Mouse (Mus musculus) embryonic fibroblast, embryonic 13.5 days (primary cell): ENCODE measurements around the gene Spryd4.

ENCODE experiments used
- CTCF ChIP-seq: IDR thresholded peaks from 2 replicates; pipeline ENCODE4 v1.5.1; 2011; ENCODE audit warnings: mild to moderate bottlenecking, control low read depth, low read length, moderate library complexity, borderline replicate concordance; ENCODE audit not compliant: insufficient read depth
- POLR2A ChIP-seq: IDR thresholded peaks from 2 replicates; pipeline ENCODE4 v1.6.1; 2011; ENCODE audit warnings: low read depth, mild to moderate bottlenecking, control low read depth, low read length, moderate library complexity

DNA sequence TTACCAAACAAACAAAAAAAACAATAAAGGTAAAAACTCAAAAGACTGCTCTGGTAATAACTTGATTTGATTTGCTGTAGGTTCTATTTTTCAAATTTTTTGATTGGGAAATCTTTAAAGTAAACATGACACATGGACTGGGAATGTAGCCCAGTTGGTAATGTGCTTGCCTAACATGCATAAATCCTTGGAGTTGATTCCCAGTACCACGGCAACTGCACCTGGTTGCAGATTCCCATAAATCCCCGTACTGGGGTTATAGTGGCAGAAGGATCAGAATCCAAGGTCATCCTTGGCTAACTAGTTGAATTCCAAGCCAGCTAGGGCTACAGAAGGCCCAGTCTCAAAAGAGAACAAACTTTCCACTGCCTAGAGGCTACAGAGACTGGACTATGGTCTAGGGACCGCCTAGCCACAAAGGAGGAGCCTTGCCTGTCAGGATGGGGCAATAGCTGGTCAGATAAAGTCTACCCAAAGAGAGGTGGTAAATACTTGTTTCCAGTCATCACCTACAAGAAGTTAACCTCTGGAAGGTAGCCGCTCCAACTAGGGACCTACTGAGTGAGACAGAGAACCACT, 42.2 kb upstream of the Spryd4 start, which contains the start of gene Apon:
- TF ChIP-seq CTCF, result no peak
- no peak for TF ChIP-seq POLR2A
